ENCODE assay signal across 17 mouse cellular contexts in genomic region chr17:26587961-26588487, GRCm38 (mm10).
"Had no signal": no experiment of that assay in that cellular context is flagged by ENCODE, and none has a peak within 500 bp of the region (broad histone marks: within the 10 kb centered on the region; RNA-seq: fewer than 3 reads in every experiment).

No protein-coding gene starts in this region.

- DNase-seq: lung, embryonic 14.5 days; lung, postnatal 10 days; midbrain, embryonic 14.5 days; retina, postnatal 1 day; right cerebral cortex, adult 18-20 months; right cerebral cortex, postnatal 25 days; right cerebral cortex, postnatal 4 days; spleen, adult 18-20 months; thymus, adult 18-20 months; thymus, postnatal 14 days; thymus, postnatal 36 days had no signal

- H3K9ac ChIP-seq: lung, embryonic 14.5 days; midbrain, embryonic 12.5 days; neural tube, embryonic 13.5 days; neural tube, embryonic 15.5 days had no signal

- H3K27ac ChIP-seq: midbrain, embryonic 10.5 days; midbrain, embryonic 12.5 days; neural tube, embryonic 13.5 days; neural tube, embryonic 15.5 days had no signal

- ATAC-seq: midbrain, embryonic 16.5 days had no signal

- H3K4me3 ChIP-seq: midbrain, embryonic 10.5 days; midbrain, embryonic 12.5 days; myocyte; neural tube, embryonic 13.5 days; neural tube, embryonic 15.5 days had no signal

- H3K27me3 ChIP-seq: midbrain, embryonic 12.5 days; neural tube, embryonic 13.5 days; neural tube, embryonic 15.5 days had no signal

- H3K9me3 ChIP-seq: midbrain, embryonic 10.5 days; midbrain, embryonic 12.5 days; neural tube, embryonic 13.5 days; neural tube, embryonic 15.5 days had no signal

- H3K4me2 ChIP-seq: lung, embryonic 14.5 days; midbrain, embryonic 12.5 days; neural tube, embryonic 13.5 days; neural tube, embryonic 15.5 days had no signal
